Mouse (Mus musculus) CH12F3 (cell line): Measurements from ENCODE around the gene Epha10.

Experiments used
- in situ Hi-C: fragments of 300-500 bp; cut with MboI; formaldehyde crosslinking; loops from 2 replicates; pipeline ENCODE4 v1.14.3; 2020; ENCODE audit warnings: low sequenced_read_pairs

Gene Epha10

GRCm38 (mm10) chr4:124880599-124880998 is at the start of gene Epha10:
Gene Epha10 (plus strand): TSS chr4:124880899.
- in situ Hi-C loops = no loop called here

GRCm38 (mm10) chr4:124832796-124833195 is 47.9 kb upstream of the Epha10 start:
- in situ Hi-C loops = no loop called here

GRCm38 (mm10) chr4:124838035-124838700 is 42.5 kb upstream of the Epha10 start:
- in situ Hi-C loops = no loop called here

GRCm38 (mm10) chr4:124840998-124841397 is 39.7 kb upstream of the Epha10 start:
- in situ Hi-C loops = no loop called here

GRCm38 (mm10) chr4:124843493-124843892 is 37.2 kb upstream of the Epha10 start:
- in situ Hi-C loops = no loop called here

GRCm38 (mm10) chr4:124847573-124847972 is 33.1 kb upstream of the Epha10 start:
- in situ Hi-C loops = no loop called here

GRCm38 (mm10) chr4:124849631-124850260 is 31.0 kb upstream of the Epha10 start:
- in situ Hi-C loops = no loop called here

GRCm38 (mm10) chr4:124850261-124850913 is 30.3 kb upstream of the Epha10 start, which contains the start of gene Yrdc:
Gene Yrdc (plus strand): TSS chr4:124850679.
- in situ Hi-C loops = no loop called here

- in situ Hi-C loops = no loop called here
Observed at GRCm38 (mm10) chr4:124850933-124851658, 29.6 kb upstream of the Epha10 start, which contains the start of gene 1110065P20Rik. Gene 1110065P20Rik (minus strand): TSS chr4:124851196.

- in situ Hi-C loops = no loop called here
Observed at GRCm38 (mm10) chr4:124856294-124856693, 24.4 kb upstream of the Epha10 start.

GRCm38 (mm10) chr4:124858370-124858769 is 22.3 kb upstream of the Epha10 start:
- in situ Hi-C loops = no loop called here

GRCm38 (mm10) chr4:124860446-124860845 is 20.3 kb upstream of the Epha10 start:
- in situ Hi-C loops = no loop called here

GRCm38 (mm10) chr4:124861283-124862188 is 19.2 kb upstream of the Epha10 start, which contains the start of gene Maneal:
Gene Maneal (minus strand): TSS chr4:124862171.
- in situ Hi-C loops = no loop called here

- in situ Hi-C loops = no loop called here
Observed at GRCm38 (mm10) chr4:124872719-124873118, 8.0 kb upstream of the Epha10 start.

GRCm38 (mm10) chr4:124881341-124881908 is 726 bp downstream of the Epha10 start:
- in situ Hi-C loops = no loop called here

- in situ Hi-C loops = no loop called here
Observed at GRCm38 (mm10) chr4:124882151-124882729, 1.5 kb downstream of the Epha10 start.

- in situ Hi-C loops = no loop called here
Observed at GRCm38 (mm10) chr4:124888702-124889101, 8.0 kb downstream of the Epha10 start.

- in situ Hi-C loops = no loop called here
Observed at GRCm38 (mm10) chr4:124889935-124890334, 9.2 kb downstream of the Epha10 start.

- in situ Hi-C loops = no loop called here
Observed at GRCm38 (mm10) chr4:124890831-124891230, 10.1 kb downstream of the Epha10 start.
